Mouse (Mus musculus): ENCODE measurements at regions not wholly inside any gene's neighbourhood (a gene's known extent, or its start where the extent isn't known, plus 50 kb on each side); places are given as distances from the start of the nearest gene placed in this dataset.

GRCm38 (mm10) chr6:16581801-16582200 lies 316.4 kb downstream of the Tfec start:
- H3K4me3 ChIP-seq (ENCODE audit: low read length), result no peak overlapping the region
- no peak overlapping the region for H3K9ac ChIP-seq (replicated peaks; ENCODE audit: low read length)
- WGBS, result 65% methylated on average over 4 of the region's 4 CpGs
- H3K27me3 ChIP-seq (ENCODE audit: insufficient read depth, low read length), result no peaks in the 10 kb centered on the region
- H3K9me3 ChIP-seq (ENCODE audit: low read length), result no peaks in the 10 kb centered on the region
- no peak for TF ChIP-seq CTCF (IDR thresholded peaks at IDR 0.05; ENCODE audit: low read depth)
- H3K4me1 ChIP-seq (ENCODE audit: insufficient read depth, low read length), result no peaks in the 10 kb centered on the region
- H3K4me2 ChIP-seq (ENCODE audit: low read depth, low read length), result no peak overlapping the region
- no peak for DNase-seq (ENCODE audit: low spot score)
- no peak overlapping the region for H3K27ac ChIP-seq
- H3K36me3 ChIP-seq (ENCODE audit: insufficient read depth, low read length), result no peaks in the 10 kb centered on the region
- ATAC-seq, result no peak

- Histone ChIP-seq H3K4me2 (ENCODE audit: low read depth, low read length) (no peak overlapping the region), H3K27ac (no peak overlapping the region), H3K9me3 (ENCODE audit: low read length) (no peaks in the 10 kb centered on the region), H3K27me3 (ENCODE audit: insufficient read depth, low read length) (no peaks in the 10 kb centered on the region), H3K4me3 (ENCODE audit: low read length) (no peak overlapping the region), H3K9ac (replicated peaks; ENCODE audit: low read length) (no peak overlapping the region), H3K4me1 (ENCODE audit: insufficient read depth, low read length) (no peaks in the 10 kb centered on the region), H3K36me3 (ENCODE audit: insufficient read depth, low read length) (no peaks in the 10 kb centered on the region)
- no peak for DNase-seq (ENCODE audit: low spot score)
- TF ChIP-seq CTCF (IDR thresholded peaks at IDR 0.05; ENCODE audit: low read depth), result no peak
- ATAC-seq, result no peak
- WGBS, result 73% methylated on average over 2 of the region's 2 CpGs
These were observed 322.4 kb downstream of the Tfec start for GRCm38 (mm10) chr6:16575875-16576274.

- no peaks in the 10 kb centered on the region for H3K27me3 ChIP-seq (ENCODE audit: insufficient read depth, low read length)
- 83% methylated on average over 6 of the region's 6 CpGs for WGBS
- DNase-seq (ENCODE audit: low spot score), result no peak
These were observed 325.4 kb downstream of the Tfec start for GRCm38 (mm10) chr6:16572828-16573227.

GRCm38 (mm10) chr6:16551945-16552673 lies 346.1 kb downstream of the Tfec start:
- Histone ChIP-seq H3K9me3 (ENCODE audit: low read length) (no peaks in the 10 kb centered on the region), H3K36me3 (ENCODE audit: insufficient read depth, low read length) (no peaks in the 10 kb centered on the region), H3K4me2 (ENCODE audit: low read depth, low read length) (no peak overlapping the region), H3K27ac (no peak overlapping the region), H3K4me1 (ENCODE audit: insufficient read depth, low read length) (no peaks in the 10 kb centered on the region; the same call in 1 of the 2 replicates), H3K4me3 (ENCODE audit: low read length) (no peak overlapping the region), H3K9ac (replicated peaks; ENCODE audit: low read length) (no peak overlapping the region), H3K27me3 (ENCODE audit: insufficient read depth, low read length) (no peaks in the 10 kb centered on the region)
- DNase-seq (ENCODE audit: low spot score) (no peak), ATAC-seq (no peak)
- WGBS, result 59% methylated on average over 7 of the region's 7 CpGs
- TF ChIP-seq CTCF (IDR thresholded peaks at IDR 0.05; ENCODE audit: low read depth), result no peak

More at GRCm38 (mm10) chr6:16572828-16573227, 325.4 kb downstream of the Tfec start:
- Histone ChIP-seq H3K4me3 (ENCODE audit: low read length) (no peak overlapping the region), H3K4me2 (ENCODE audit: low read depth, low read length) (no peak overlapping the region), H3K36me3 (ENCODE audit: insufficient read depth, low read length) (no peaks in the 10 kb centered on the region), H3K4me1 (ENCODE audit: insufficient read depth, low read length) (no peaks in the 10 kb centered on the region), H3K9me3 (ENCODE audit: low read length) (no peaks in the 10 kb centered on the region), H3K9ac (replicated peaks; ENCODE audit: low read length) (no peak overlapping the region), H3K27ac (no peak overlapping the region)
- ATAC-seq, result no peak
- no peak for TF ChIP-seq CTCF (IDR thresholded peaks at IDR 0.05; ENCODE audit: low read depth)

- no peak overlapping the region for H3K9ac ChIP-seq (replicated peaks; ENCODE audit: low read length)
- H3K4me2 ChIP-seq (ENCODE audit: low read depth, low read length), result no peak overlapping the region
- H3K9me3 ChIP-seq (ENCODE audit: low read length), result no peaks in the 10 kb centered on the region
- DNase-seq (ENCODE audit: low spot score), result no peak
- no peaks in the 10 kb centered on the region; the same call in 1 of the 2 replicates for H3K4me1 ChIP-seq (ENCODE audit: insufficient read depth, low read length)
- no peak for TF ChIP-seq CTCF (IDR thresholded peaks at IDR 0.05; ENCODE audit: low read depth)
- no peaks in the 10 kb centered on the region for H3K36me3 ChIP-seq (ENCODE audit: insufficient read depth, low read length)
- H3K4me3 ChIP-seq (ENCODE audit: low read length), result no peak overlapping the region
- no peak for ATAC-seq
- H3K27me3 ChIP-seq (ENCODE audit: insufficient read depth, low read length), result no peaks in the 10 kb centered on the region
- H3K27ac ChIP-seq, result no peak overlapping the region
- WGBS, result 80% methylated on average over 6 of the region's 6 CpGs
These were observed 347.1 kb downstream of the Tfec start for GRCm38 (mm10) chr6:16551131-16551530.

- no peak overlapping the region for H3K9ac ChIP-seq (replicated peaks; ENCODE audit: low read length)
These were observed 347.8 kb downstream of the Tfec start for GRCm38 (mm10) chr6:16550445-16550844.

GRCm38 (mm10) chr6:16514054-16514453 lies 384.2 kb downstream of the Tfec start:
- Histone ChIP-seq H3K4me2 (ENCODE audit: low read depth, low read length) (no peak overlapping the region), H3K9ac (replicated peaks; ENCODE audit: low read length) (no peak overlapping the region), H3K4me3 (ENCODE audit: low read length) (no peak overlapping the region), H3K36me3 (ENCODE audit: insufficient read depth, low read length) (no peaks in the 10 kb centered on the region), H3K9me3 (ENCODE audit: low read length) (no peaks in the 10 kb centered on the region), H3K27me3 (ENCODE audit: insufficient read depth, low read length) (no peaks in the 10 kb centered on the region), H3K27ac (no peak overlapping the region), H3K4me1 (ENCODE audit: insufficient read depth, low read length) (no peaks in the 10 kb centered on the region)
- WGBS, result 63% methylated on average over 1 of the region's 1 CpGs
- DNase-seq (ENCODE audit: low spot score), result no peak
- TF ChIP-seq CTCF (IDR thresholded peaks at IDR 0.05; ENCODE audit: low read depth), result no peak
- no peak for ATAC-seq

More at GRCm38 (mm10) chr6:16550445-16550844, 347.8 kb downstream of the Tfec start:
- Histone ChIP-seq H3K36me3 (ENCODE audit: insufficient read depth, low read length) (no peaks in the 10 kb centered on the region), H3K27ac (no peak overlapping the region), H3K4me2 (ENCODE audit: low read depth, low read length) (no peak overlapping the region), H3K27me3 (ENCODE audit: insufficient read depth, low read length) (no peaks in the 10 kb centered on the region), H3K9me3 (ENCODE audit: low read length) (no peaks in the 10 kb centered on the region), H3K4me1 (ENCODE audit: insufficient read depth, low read length) (no peaks in the 10 kb centered on the region; the same call in 1 of the 2 replicates), H3K4me3 (ENCODE audit: low read length) (no peak overlapping the region)
- ATAC-seq (no peak), DNase-seq (ENCODE audit: low spot score) (peak; percentile 72)
- TF ChIP-seq CTCF (IDR thresholded peaks at IDR 0.05; ENCODE audit: low read depth), result peak; percentile 60
- 48% methylated on average over 9 of the region's 9 CpGs for WGBS

Data from hindbrain, postnatal 0 days (tissue).